Mouse (Mus musculus) embryonic facial prominence, embryonic 14.5 days (tissue): ENCODE measurements around the gene Zbtb7b. TPM values are rescaled to one million over a fixed set of nuclear protein-coding genes. Genes with fewer than 3 reads are reported as not detected.

ENCODE experiments used
- ATAC-seq: fragments of 200-750 bp; cut with Nextera tagmentation; 2 replicates; pipeline ENCODE4 v1.8.0; 2017; ENCODE audit warnings: low read depth, moderate number of reproducible peaks, moderate TSS enrichment
- DNase-seq: peaks from one replicate; pipeline ENCODE4 v3.0.0-alpha.2; 2015; ENCODE audit warnings: low spot score
- H3K27ac ChIP-seq: fragments of 300-500 bp; sonication (generic); replicated peaks from 2 replicates; pipeline ENCODE4 v1.5.1; 2014; ENCODE audit warnings: low read depth, mild to moderate bottlenecking, low read length, moderate library complexity
- H3K27me3 ChIP-seq: fragments of 300-500 bp; sonication (generic); replicated peaks from 2 replicates; pipeline ENCODE4 v1.6.1; 2014; ENCODE audit warnings: low read length; ENCODE audit not compliant: control insufficient read depth, insufficient read depth
- H3K36me3 ChIP-seq: fragments of 300-500 bp; sonication (generic); 2 replicates; pipeline ENCODE4 v1.6.1; 2014; ENCODE audit warnings: low read length, mixed read lengths; ENCODE audit not compliant: control insufficient read depth, insufficient read depth
- H3K4me1 ChIP-seq: fragments of 300-500 bp; sonication (generic); 2 replicates; pipeline ENCODE4 v1.6.1; 2014; ENCODE audit warnings: antibody characterized with exemption, low read length; ENCODE audit not compliant: control insufficient read depth, insufficient read depth
- H3K4me2 ChIP-seq: fragments of 300-500 bp; sonication (generic); 2 replicates; pipeline ENCODE4 v1.6.1; 2014; ENCODE audit warnings: low read depth, mild to moderate bottlenecking, low read length, moderate library complexity, mixed read lengths
- H3K4me3 ChIP-seq: fragments of 300-500 bp; sonication (generic); 2 replicates; pipeline ENCODE4 v1.5.1; 2014; ENCODE audit warnings: low read depth, mild to moderate bottlenecking, low read length
- H3K9ac ChIP-seq: fragments of 300-500 bp; sonication (generic); 2 replicates; pipeline ENCODE4 v1.6.1; 2014; ENCODE audit warnings: low read depth, mild to moderate bottlenecking, low read length, moderate library complexity, mixed read lengths
- H3K9me3 ChIP-seq: fragments of 300-500 bp; sonication (generic); 2 replicates; pipeline ENCODE4 v1.6.1; 2016; ENCODE audit warnings: low read length; ENCODE audit not compliant: control insufficient read depth
- WGBS: fragments of 180-500 bp; shearing (Covaris S2); extraction: QIAGEN DNeasy Blood & Tissue Kit; methylation state at CpG from one replicate; pipeline ENCODE4 v1.1.7; 2014; 5-methylcytosine and 5-hydroxymethylcytosine counted together
- polyA plus RNA-seq: library from polyadenylated mRNA; unstranded; fragments of >200 nt; fragmentation: Nextera tagmentation; extraction: Ambion mirVana; gene quantifications from 2 replicates; pipeline ENCODE4 v1.2.1, GENCODE M21; 2014

The Zbtb7b gene
- polyA plus RNA-seq, 1 experiment from 2014 or later = 3.6 TPM

- Histone ChIP-seq H3K4me1 (no peaks in the 10 kb centered on the region), H3K9ac (peak overlapping the region; percentile 66; the same call in 1 of the 2 replicates), H3K27ac (no peak overlapping the region), H3K4me2 (peak overlapping the region; percentile 60; the same call in 1 of the 2 replicates), H3K27me3 (no peaks in the 10 kb centered on the region), H3K9me3 (no peaks in the 10 kb centered on the region), H3K4me3 (no peak overlapping the region), H3K36me3 (0 out of 2 replicates have a peak, but pooled peaks cover 5% of the 10 kb centered on the region)
- DNase-seq = no peak
- ATAC-seq = no peak
- 84% methylated on average over 30 of the region's 31 CpGs for WGBS
These were observed 15.0 kb downstream of the Zbtb7b start for GRCm38 (mm10) chr3:89379388-89380131.

- H3K27me3 ChIP-seq = no peaks in the 10 kb centered on the region
- ATAC-seq = peak; percentile 89
- H3K9me3 ChIP-seq = no peaks in the 10 kb centered on the region
- H3K4me2 ChIP-seq = peak overlapping the region; percentile 60
- peak overlapping the region; percentile 66 for H3K9ac ChIP-seq
- DNase-seq = peak; percentile 88
- no peaks in the 10 kb centered on the region for H3K4me1 ChIP-seq
- H3K27ac ChIP-seq = peak overlapping the region; percentile 45
- 0 out of 2 replicates have a peak, but pooled peaks cover 5% of the 10 kb centered on the region for H3K36me3 ChIP-seq
- 2% methylated on average over 13 of the region's 29 CpGs for WGBS
- H3K4me3 ChIP-seq = peak overlapping the region; percentile 45
These were observed 16.0 kb downstream of the Zbtb7b start for GRCm38 (mm10) chr3:89378394-89379067.

GRCm38 (mm10) chr3:89377831-89378230, 16.7 kb downstream of the Zbtb7b start:
- Histone ChIP-seq H3K4me3 (no peak overlapping the region), H3K27me3 (no peaks in the 10 kb centered on the region), H3K4me1 (no peaks in the 10 kb centered on the region), H3K4me2 (peak overlapping the region; percentile 60), H3K36me3 (0 out of 2 replicates have a peak, but pooled peaks cover 5% of the 10 kb centered on the region), H3K27ac (no peak overlapping the region), H3K9ac (peak overlapping the region; percentile 66; the same call in 1 of the 2 replicates), H3K9me3 (no peaks in the 10 kb centered on the region)
- DNase-seq (no peak), ATAC-seq (peak; percentile 1; the same call in 1 of the 2 replicates)
- WGBS = 74% methylated on average over 4 of the region's 4 CpGs

- H3K27me3 ChIP-seq = no peaks in the 10 kb centered on the region
- no peaks in the 10 kb centered on the region for H3K36me3 ChIP-seq
- no peak overlapping the region for H3K9ac ChIP-seq
- no peak for ATAC-seq
- H3K4me3 ChIP-seq = no peak overlapping the region
- H3K27ac ChIP-seq = no peak overlapping the region
- H3K9me3 ChIP-seq = no peaks in the 10 kb centered on the region
- H3K4me1 ChIP-seq = no peaks in the 10 kb centered on the region
- 41% methylated on average over 5 of the region's 5 CpGs for WGBS
- H3K4me2 ChIP-seq = no peak overlapping the region
- DNase-seq = no peak
These were observed 20.9 kb downstream of the Zbtb7b start for GRCm38 (mm10) chr3:89373581-89374231.

- 60% methylated on average over 11 of the region's 11 CpGs for WGBS
- Histone ChIP-seq H3K27me3 (no peaks in the 10 kb centered on the region), H3K9ac (no peak overlapping the region), H3K9me3 (no peaks in the 10 kb centered on the region), H3K27ac (no peak overlapping the region), H3K36me3 (no peaks in the 10 kb centered on the region), H3K4me1 (no peaks in the 10 kb centered on the region), H3K4me2 (no peak overlapping the region), H3K4me3 (no peak overlapping the region)
- DNase-seq = no peak
- no peak for ATAC-seq
These were observed 27.2 kb downstream of the Zbtb7b start for GRCm38 (mm10) chr3:89367338-89367737.

GRCm38 (mm10) chr3:89365486-89366414, 28.8 kb downstream of the Zbtb7b start:
- no peak overlapping the region for H3K27ac ChIP-seq
- no peak overlapping the region for H3K9ac ChIP-seq
- ATAC-seq (no peak), DNase-seq (no peak)
- H3K4me2 ChIP-seq = no peak overlapping the region
- no peaks in the 10 kb centered on the region for H3K27me3 ChIP-seq
- WGBS = 69% methylated on average over 20 of the region's 20 CpGs
- H3K36me3 ChIP-seq = no peaks in the 10 kb centered on the region
- H3K4me3 ChIP-seq = no peak overlapping the region
- H3K9me3 ChIP-seq = no peaks in the 10 kb centered on the region
- H3K4me1 ChIP-seq = no peaks in the 10 kb centered on the region

GRCm38 (mm10) chr3:89365153-89365485, 29.5 kb downstream of the Zbtb7b start, which contains the start of gene Dcst1:
TSS of gene Dcst1 (minus strand) at chr3:89365253.
- H3K9ac ChIP-seq = no peak within 1 kb of the TSS
- no peaks in the 10 kb centered on the region for H3K36me3 ChIP-seq
- H3K4me1 ChIP-seq = no peaks in the 10 kb centered on the region
- H3K27ac ChIP-seq = no peak within 1 kb of the TSS
- H3K9me3 ChIP-seq = no peaks in the 10 kb centered on the region
- H3K4me2 ChIP-seq = no peak within 1 kb of the TSS
- 88% methylated on average over 11 of the region's 11 CpGs for WGBS
- ATAC-seq (no peak), DNase-seq (no peak)
- H3K4me3 ChIP-seq = no peak within 1 kb of the TSS
- H3K27me3 ChIP-seq = no peaks in the 10 kb centered on the region

- H3K4me2 ChIP-seq = no peak overlapping the region
- 58% methylated on average over 8 of the region's 8 CpGs for WGBS
- H3K36me3 ChIP-seq = no peaks in the 10 kb centered on the region
- H3K27me3 ChIP-seq = no peaks in the 10 kb centered on the region
- no peaks in the 10 kb centered on the region for H3K9me3 ChIP-seq
- no peak for ATAC-seq
- H3K4me1 ChIP-seq = no peaks in the 10 kb centered on the region
- no peak overlapping the region for H3K4me3 ChIP-seq
- DNase-seq = no peak
- no peak overlapping the region for H3K9ac ChIP-seq
- no peak overlapping the region for H3K27ac ChIP-seq
These were observed 29.9 kb downstream of the Zbtb7b start for GRCm38 (mm10) chr3:89364631-89365030.
